Comparison of ENCODE assay signal across 11 mouse cellular contexts in genomic region chr2:80445491-80445890, GRCm38 (mm10). TPM values are rescaled to one million over a fixed set of nuclear protein-coding genes. Genes with fewer than 3 reads are reported as not detected.
A peak's percentile ranks its signal among the peaks of the same experiment; 100 is the strongest.
DNase-seq lines count a peak whose midpoint lies in the region; ATAC-seq and TF ChIP-seq lines count a peak whose summit lies in the region.
"Had no signal": no experiment of that assay in that cellular context is flagged by ENCODE, and none has a peak within 500 bp of the region (broad histone marks: within the 10 kb centered on the region; RNA-seq: fewer than 3 reads in every experiment).

No protein-coding gene starts in this region.

- H3K4me1 ChIP-seq in kidney, adult 2 months (ENCODE audit: control insufficient read depth, insufficient read depth, low read length) = peaks cover 5% of the 10 kb centered on the region
- no peaks in the 10 kb centered on the region for H3K4me1 ChIP-seq in embryonic facial prominence, embryonic 12.5 days
- peaks cover 14% of the 10 kb centered on the region for H3K4me1 ChIP-seq in limb, embryonic 13.5 days

- H3K9ac ChIP-seq in embryonic facial prominence, embryonic 12.5 days = peak overlapping the region; percentile 74
- peak overlapping the region; percentile 13; the same call in 1 of the 2 replicates for H3K9ac ChIP-seq in limb, embryonic 13.5 days

- TF ChIP-seq CTCF in kidney, adult 2 months (conservative IDR thresholded peaks at IDR 0.05; ENCODE audit: insufficient read depth, insufficient read length, low read depth, low read length) = no peak
- TF ChIP-seq CTCF in brain, embryonic 14.5 days (IDR thresholded peaks at IDR 0.05; ENCODE audit: borderline replicate concordance, extremely low read depth, insufficient read depth, insufficient read length) = no peak

- peaks cover 4% of the 10 kb centered on the region; the same call in 1 of the 2 replicates for H3K9me3 ChIP-seq in embryonic facial prominence, embryonic 12.5 days
- peaks cover 5% of the 10 kb centered on the region; the same call in 1 of the 2 replicates for H3K9me3 ChIP-seq in limb, embryonic 13.5 days

- peak overlapping the region; percentile 10; the same call in 1 of the 2 replicates for H3K4me3 ChIP-seq in kidney, adult 2 months (ENCODE audit: insufficient read depth, low read depth, low read length)
- H3K4me3 ChIP-seq in embryonic facial prominence, embryonic 12.5 days = peak overlapping the region; percentile 65
- H3K4me3 ChIP-seq in limb, embryonic 13.5 days = peak overlapping the region; percentile 64
- H3K4me3 ChIP-seq: myocyte had no signal

- peak; percentile 8 for DNase-seq in kidney, adult 2 months
- DNase-seq in kidney, adult 8-10 months = no peak
- peak; percentile 23 for DNase-seq in brain, embryonic 14.5 days (ENCODE audit: low read depth)
- DNase-seq in cerebellum, postnatal 4 days (ENCODE audit: low spot score in 2 of 2) = no peak
- DNase-seq in layer of hippocampus, adult 11-12 months (ENCODE audit: low spot score) = no peak
- no peak for DNase-seq in lung, postnatal 14 days
- DNase-seq: cerebellum, adult 9-10 months; spleen, adult 18-20 months had no signal

- ATAC-seq in embryonic facial prominence, embryonic 12.5 days (ENCODE audit: insufficient number of reproducible peaks, insufficient read depth, low FRiP score, low TSS enrichment) = no peak
- no peak for ATAC-seq in limb, embryonic 13.5 days (ENCODE audit: low FRiP score, low read depth)

- TF ChIP-seq POLR2A in kidney, adult 2 months (IDR thresholded peaks at IDR 0.05; ENCODE audit: low read depth, low read length) = no peak
- TF ChIP-seq POLR2A in brain, embryonic 14.5 days (IDR thresholded peaks at IDR 0.05; ENCODE audit: borderline replicate concordance, extremely low read depth, insufficient read depth, insufficient read length, poor library complexity, severe bottlenecking) = no peak

- peak overlapping the region; percentile 61; the same call in 1 of the 2 replicates for H3K27ac ChIP-seq in kidney, adult 2 months (ENCODE audit: insufficient read depth, low read depth, low read length)
- H3K27ac ChIP-seq in embryonic facial prominence, embryonic 12.5 days = peak overlapping the region; percentile 89; the same call in 1 of the 2 replicates
- H3K27ac ChIP-seq in limb, embryonic 13.5 days = no peak overlapping the region

- WGBS in kidney, adult 2 months = 79% methylated on average over 10 of the region's 10 CpGs
- WGBS in embryonic facial prominence, embryonic 12.5 days = 31% methylated on average over 10 of the region's 10 CpGs
- WGBS in limb, embryonic 13.5 days = 19% methylated on average over 10 of the region's 10 CpGs

- H3K4me2 ChIP-seq in embryonic facial prominence, embryonic 12.5 days (replicated peaks) = peak overlapping the region; percentile 94
- peak overlapping the region; percentile 99 for H3K4me2 ChIP-seq in limb, embryonic 13.5 days (replicated peaks)

- no peaks in the 10 kb centered on the region for H3K36me3 ChIP-seq in kidney, adult 2 months (ENCODE audit: control insufficient read depth, insufficient read depth, low read length)
- no peaks in the 10 kb centered on the region for H3K36me3 ChIP-seq in embryonic facial prominence, embryonic 12.5 days
- no peaks in the 10 kb centered on the region for H3K36me3 ChIP-seq in limb, embryonic 13.5 days

- no peaks in the 10 kb centered on the region for H3K27me3 ChIP-seq in kidney, adult 2 months (replicated peaks; ENCODE audit: control insufficient read depth, insufficient read depth, low read length)
- no peaks in the 10 kb centered on the region for H3K27me3 ChIP-seq in embryonic facial prominence, embryonic 12.5 days
- H3K27me3 ChIP-seq in limb, embryonic 13.5 days = peaks cover 27% of the 10 kb centered on the region; the same call in 1 of the 2 replicates

RNA-seq across cellular contexts. Expression of gene Frzb, which starts 1.9 kb away (rescaled TPM):
- polyA plus RNA-seq in kidney, adult 2 months (2012; rRNA removed) = 6.8 and 8.3 TPM in 2 replicates
- polyA plus RNA-seq in brain, embryonic 14.5 days (2012; rRNA removed) = 2.3 and 5.1 TPM in 2 replicates
- 51.3 and 81.0 TPM in 2 replicates for polyA plus RNA-seq in embryonic facial prominence, embryonic 12.5 days (2016; fragmentation: Nextera tagmentation; extraction: Ambion mirVana)
- polyA plus RNA-seq in limb, embryonic 13.5 days (2015; fragmentation: Nextera tagmentation; extraction: Ambion mirVana) = 19.5 and 25.2 TPM in 2 replicates

Comparison
In these comparisons a context has a peak if more than half of its experiments do, and no peak if none do; other contexts are left out.
1. DNase-seq: peak in kidney, adult 2 months (single experiment) and brain, embryonic 14.5 days (single experiment); none in kidney, adult 8-10 months (0 of 2), cerebellum, postnatal 4 days (0 of 2), layer of hippocampus, adult 11-12 months (single experiment) and lung, postnatal 14 days (single experiment).
2. H3K4me3 ChIP-seq: peak in every context shown above with its lines; median percentile 65 in embryonic facial prominence, embryonic 12.5 days; 64 in limb, embryonic 13.5 days; 10 in kidney, adult 2 months.